Mouse (Mus musculus) forebrain, embryonic 11.5 days (tissue): ENCODE data around the gene Gabarap. TPM values are rescaled to one million over a fixed set of nuclear protein-coding genes. Genes with fewer than 3 reads are reported as not detected.
A peak's percentile ranks its signal among the peaks of the same experiment; 100 is the strongest.

ENCODE experiments used
- ATAC-seq: fragments of 200-750 bp; cut with Nextera tagmentation; replicated peaks from 2 replicates; pipeline ENCODE4 v1.8.0; 2017; ENCODE audit warnings: moderate TSS enrichment; ENCODE audit not compliant: low FRiP score
- DNase-seq: peaks from one replicate; pipeline ENCODE4 v3.0.0-alpha.2; 2017; ENCODE audit warnings: low spot score
- H3K27ac ChIP-seq: fragments of 300-500 bp; sonication (generic); 2 replicates; pipeline ENCODE4 v1.5.1; 2014; ENCODE audit warnings: low read depth, low read length
- H3K27me3 ChIP-seq: fragments of 300-500 bp; sonication (generic); 2 replicates; pipeline ENCODE4 v1.6.1; 2014; ENCODE audit warnings: mild to moderate bottlenecking, low read length, mixed read lengths; ENCODE audit not compliant: control insufficient read depth, insufficient read depth
- H3K36me3 ChIP-seq: fragments of 300-500 bp; sonication (generic); 2 replicates; pipeline ENCODE4 v1.6.1; 2014; ENCODE audit warnings: mild to moderate bottlenecking, low read length, moderate library complexity, mixed read lengths; ENCODE audit not compliant: control insufficient read depth, insufficient read depth
- H3K4me1 ChIP-seq: fragments of 300-500 bp; sonication (generic); replicated peaks from 2 replicates; pipeline ENCODE4 v1.6.1; 2014; ENCODE audit warnings: low read length, mixed read lengths; ENCODE audit not compliant: control insufficient read depth, insufficient read depth
- H3K4me2 ChIP-seq: fragments of 300-500 bp; sonication (generic); 2 replicates; pipeline ENCODE4 v1.6.1; 2014; ENCODE audit warnings: low read depth, mild to moderate bottlenecking, low read length, moderate library complexity, mixed read lengths; ENCODE audit not compliant: severe bottlenecking
- H3K4me3 ChIP-seq: fragments of 300-500 bp; sonication (generic); 2 replicates; pipeline ENCODE4 v1.5.1; 2014; ENCODE audit warnings: low read depth, low read length
- H3K9ac ChIP-seq: fragments of 300-500 bp; sonication (generic); 2 replicates; pipeline ENCODE4 v1.6.1; 2014; ENCODE audit warnings: low read length
- H3K9me3 ChIP-seq: fragments of 300-500 bp; sonication (generic); 2 replicates; pipeline ENCODE4 v1.6.1; 2016; ENCODE audit warnings: low read length, mixed read lengths; ENCODE audit not compliant: control insufficient read depth
- WGBS: fragments of 180-500 bp; shearing (Covaris S2); extraction: QIAGEN DNeasy Blood & Tissue Kit; methylation state at CpG from one replicate; pipeline ENCODE4 v1.1.7; 2014; 5-methylcytosine and 5-hydroxymethylcytosine counted together
- polyA plus RNA-seq: library from polyadenylated mRNA; unstranded; fragments of >200 nt; fragmentation: Nextera tagmentation; extraction: Ambion mirVana; gene quantifications from 2 replicates; pipeline ENCODE4 v1.2.1, GENCODE M21; 2014

The Gabarap gene
- 472 and 477 TPM in 2 replicates for polyA plus RNA-seq

GRCm38 (mm10) chr11:69990850-69991691 is at the start of gene Gabarap:
Gabarap (plus strand) TSS chr11:69991143.
- under 1% methylated on average over 40 of the region's 40 CpGs for WGBS
- Histone ChIP-seq H3K27ac (peak within 1 kb of the TSS; percentile 79), H3K9ac (peak within 1 kb of the TSS; percentile 89), H3K36me3 (peaks cover 12% of the 10 kb centered on the region; the same call in 1 of the 2 replicates), H3K27me3 (no peaks in the 10 kb centered on the region), H3K4me1 (peaks cover 5% of the 10 kb centered on the region; the same call in 1 of the 2 replicates), H3K9me3 (no peaks in the 10 kb centered on the region), H3K4me2 (peak within 1 kb of the TSS; percentile 62), H3K4me3 (peak within 1 kb of the TSS; percentile 65)
- DNase-seq: peak; percentile 97
- ATAC-seq: peak; percentile 57

GRCm38 (mm10) chr11:69945216-69945615 is 45.7 kb upstream of the Gabarap start:
- H3K27ac ChIP-seq: no peak overlapping the region
- H3K4me2 ChIP-seq: no peak overlapping the region
- ATAC-seq (no peak), DNase-seq (no peak)
- 79% methylated on average over 13 of the region's 13 CpGs for WGBS
- H3K36me3 ChIP-seq: no peaks in the 10 kb centered on the region
- H3K9me3 ChIP-seq: no peaks in the 10 kb centered on the region
- H3K9ac ChIP-seq: no peak overlapping the region
- no peaks in the 10 kb centered on the region for H3K27me3 ChIP-seq
- peaks cover 11% of the 10 kb centered on the region; the same call in 1 of the 2 replicates for H3K4me1 ChIP-seq
- H3K4me3 ChIP-seq: no peak overlapping the region

GRCm38 (mm10) chr11:69945997-69946891 is 44.7 kb upstream of the Gabarap start:
- Histone ChIP-seq H3K9ac (no peak overlapping the region), H3K27me3 (no peaks in the 10 kb centered on the region), H3K27ac (no peak overlapping the region), H3K4me1 (peaks cover 11% of the 10 kb centered on the region; the same call in 1 of the 2 replicates), H3K4me3 (peak overlapping the region; percentile 50; the same call in 1 of the 2 replicates), H3K36me3 (no peaks in the 10 kb centered on the region), H3K9me3 (no peaks in the 10 kb centered on the region), H3K4me2 (peak overlapping the region; percentile 71; the same call in 1 of the 2 replicates)
- DNase-seq (no peak), ATAC-seq (no peak)
- 89% methylated on average over 18 of the region's 18 CpGs for WGBS

GRCm38 (mm10) chr11:69947337-69948065 is 43.4 kb upstream of the Gabarap start:
- no peaks in the 10 kb centered on the region for H3K9me3 ChIP-seq
- ATAC-seq (peak; percentile 22), DNase-seq (peak; percentile 80)
- H3K27me3 ChIP-seq: no peaks in the 10 kb centered on the region
- H3K9ac ChIP-seq: peak overlapping the region; percentile 80
- 2% methylated on average over 29 of the region's 29 CpGs for WGBS
- H3K4me3 ChIP-seq: peak overlapping the region; percentile 50
- H3K27ac ChIP-seq: peak overlapping the region; percentile 41
- peaks cover 11% of the 10 kb centered on the region; the same call in 1 of the 2 replicates for H3K4me1 ChIP-seq
- peak overlapping the region; percentile 71 for H3K4me2 ChIP-seq
- no peaks in the 10 kb centered on the region for H3K36me3 ChIP-seq

GRCm38 (mm10) chr11:69948066-69948762 is 42.7 kb upstream of the Gabarap start, which contains the start of gene Slc2a4:
Slc2a4 (minus strand) TSS chr11:69948188.
- peak within 1 kb of the TSS; percentile 86 for H3K27ac ChIP-seq
- no peaks in the 10 kb centered on the region for H3K9me3 ChIP-seq
- peak within 1 kb of the TSS; percentile 50 for H3K4me3 ChIP-seq
- peak within 1 kb of the TSS; percentile 71 for H3K4me2 ChIP-seq
- H3K4me1 ChIP-seq: peaks cover 11% of the 10 kb centered on the region; the same call in 1 of the 2 replicates
- DNase-seq (peak; percentile 99), ATAC-seq (peak; percentile 96)
- peak within 1 kb of the TSS; percentile 80 for H3K9ac ChIP-seq
- no peaks in the 10 kb centered on the region for H3K36me3 ChIP-seq
- no peaks in the 10 kb centered on the region for H3K27me3 ChIP-seq
- under 1% methylated on average over 34 of the region's 34 CpGs for WGBS

- DNase-seq (peak; percentile 94), ATAC-seq (peak; percentile 68)
- Histone ChIP-seq H3K4me1 (peaks cover 11% of the 10 kb centered on the region; the same call in 1 of the 2 replicates), H3K4me3 (peak overlapping the region; percentile 50), H3K9me3 (no peaks in the 10 kb centered on the region), H3K27me3 (no peaks in the 10 kb centered on the region), H3K9ac (peak overlapping the region; percentile 80), H3K27ac (peak overlapping the region; percentile 86), H3K4me2 (peak overlapping the region; percentile 71), H3K36me3 (no peaks in the 10 kb centered on the region)
- WGBS: under 1% methylated on average over 14 of the region's 14 CpGs
These were observed 42.2 kb upstream of the Gabarap start for GRCm38 (mm10) chr11:69948763-69949150.

GRCm38 (mm10) chr11:69950807-69951459 is 40.0 kb upstream of the Gabarap start:
- H3K9me3 ChIP-seq: no peaks in the 10 kb centered on the region
- WGBS: 44% methylated on average over 4 of the region's 4 CpGs
- no peak overlapping the region for H3K27ac ChIP-seq
- no peaks in the 10 kb centered on the region for H3K27me3 ChIP-seq
- no peaks in the 10 kb centered on the region for H3K36me3 ChIP-seq
- DNase-seq (no peak), ATAC-seq (no peak)
- H3K4me2 ChIP-seq: no peak overlapping the region
- no peak overlapping the region for H3K9ac ChIP-seq
- H3K4me1 ChIP-seq: peaks cover 11% of the 10 kb centered on the region; the same call in 1 of the 2 replicates
- H3K4me3 ChIP-seq: no peak overlapping the region
